Mouse (Mus musculus) intestine, embryonic 16.5 days (tissue): ENCODE results near the gene Foxg1. TPM values are rescaled to one million over a fixed set of nuclear protein-coding genes. Genes with fewer than 3 reads are reported as not detected.

Experiments
- ATAC-seq: fragments of 200-750 bp; cut with Nextera tagmentation; 2 replicates; pipeline ENCODE4 v1.8.0; 2017; ENCODE audit warnings: moderate TSS enrichment, moderate library complexity
- H3K27ac ChIP-seq: fragments of 300-500 bp; sonication (generic); 2 replicates; pipeline ENCODE4 v1.5.1; 2014; ENCODE audit warnings: mild to moderate bottlenecking, low read length
- H3K27me3 ChIP-seq: fragments of 300-500 bp; sonication (generic); replicated peaks from 2 replicates; pipeline ENCODE4 v1.6.1; 2014; ENCODE audit warnings: low read length, control low read depth, mixed read lengths; ENCODE audit not compliant: control insufficient read depth, insufficient read depth
- H3K36me3 ChIP-seq: fragments of 300-500 bp; sonication (generic); 2 replicates; pipeline ENCODE4 v1.6.1; 2014; ENCODE audit warnings: low read length, control low read depth; ENCODE audit not compliant: control insufficient read depth, insufficient read depth
- H3K4me1 ChIP-seq: fragments of 300-500 bp; sonication (generic); 2 replicates; pipeline ENCODE4 v1.6.1; 2014; ENCODE audit warnings: low read length, control low read depth, mixed read lengths; ENCODE audit not compliant: control insufficient read depth, insufficient read depth
- H3K4me2 ChIP-seq: fragments of 300-500 bp; sonication (generic); 2 replicates; pipeline ENCODE4 v1.6.1; 2014; ENCODE audit warnings: low read depth, low read length, control low read depth
- H3K4me3 ChIP-seq: fragments of 300-500 bp; sonication (generic); 2 replicates; pipeline ENCODE4 v1.5.1; 2014; ENCODE audit warnings: mild to moderate bottlenecking, low read length
- H3K9ac ChIP-seq: fragments of 300-500 bp; sonication (generic); 2 replicates; pipeline ENCODE4 v1.6.1; 2014; ENCODE audit warnings: low read depth, low read length
- H3K9me3 ChIP-seq: fragments of 300-500 bp; sonication (generic); 2 replicates; pipeline ENCODE4 v1.6.1; 2016; ENCODE audit warnings: low read length, control low read depth; ENCODE audit not compliant: control insufficient read depth
- WGBS: fragments of 180-500 bp; shearing (Covaris S2); extraction: QIAGEN DNeasy Blood & Tissue Kit; methylation state at CpG from one replicate; pipeline ENCODE4 v1.1.7; 2014; 5-methylcytosine and 5-hydroxymethylcytosine counted together
- polyA plus RNA-seq: library from polyadenylated mRNA; unstranded; fragments of >200 nt; fragmentation: Nextera tagmentation; extraction: Ambion mirVana; gene quantifications from 2 replicates; pipeline ENCODE4 v1.2.1, GENCODE M21; 2015

Foxg1 gene
- polyA plus RNA-seq, 1 experiment from 2014 or later = not detected

DNA sequence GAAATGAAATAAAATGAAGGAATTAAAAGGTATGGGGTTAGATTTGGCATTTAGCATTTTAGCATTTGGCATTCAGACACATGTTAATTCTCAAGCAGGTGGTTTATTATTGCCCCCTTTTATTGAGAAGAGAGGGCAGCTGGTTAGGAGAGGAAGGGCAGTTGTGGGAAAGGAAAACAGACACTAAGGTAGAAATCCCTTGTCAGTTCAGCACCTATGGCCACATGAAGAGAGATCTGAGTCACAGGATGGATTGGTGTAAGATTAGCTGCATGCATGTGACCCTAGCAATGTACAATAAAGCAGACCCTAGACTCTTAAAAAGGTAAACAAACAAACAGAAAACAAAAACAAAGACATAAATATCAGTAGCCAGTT is 15.7 kb downstream of the Foxg1 start:
- H3K9me3 ChIP-seq = no peaks in the 10 kb centered on the region
- H3K4me3 ChIP-seq = no peak overlapping the region
- peaks cover 57% of the 10 kb centered on the region for H3K27me3 ChIP-seq
- H3K36me3 ChIP-seq = no peaks in the 10 kb centered on the region
- H3K4me1 ChIP-seq = peaks cover 6% of the 10 kb centered on the region
- no peak overlapping the region for H3K9ac ChIP-seq
- no peak overlapping the region for H3K4me2 ChIP-seq
- H3K27ac ChIP-seq = no peak overlapping the region
- no peak for ATAC-seq

DNA sequence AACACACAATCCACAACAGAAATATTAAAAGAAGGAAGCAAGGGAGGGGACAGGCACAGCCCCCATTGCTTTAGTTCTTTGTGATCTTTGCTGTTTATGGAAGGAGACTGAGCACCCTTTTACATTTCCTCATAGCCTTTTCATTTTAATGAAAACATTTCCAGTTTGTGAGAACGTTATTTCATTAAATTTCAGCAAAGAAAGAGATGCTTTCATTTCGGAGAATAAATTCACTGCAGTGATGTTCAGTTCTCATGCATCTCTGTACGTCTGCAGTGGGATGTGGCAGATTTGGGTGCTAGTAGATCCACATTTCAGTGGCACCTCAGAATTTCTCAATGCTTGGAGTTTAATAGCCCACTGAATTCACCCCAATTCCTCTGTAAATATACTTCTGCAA is 16.2 kb downstream of the Foxg1 start:
- no peak overlapping the region for H3K4me2 ChIP-seq
- WGBS = 26% methylated on average over 3 of the region's 3 CpGs
- no peak overlapping the region for H3K9ac ChIP-seq
- peaks cover 58% of the 10 kb centered on the region for H3K27me3 ChIP-seq
- no peaks in the 10 kb centered on the region for H3K9me3 ChIP-seq
- H3K4me3 ChIP-seq = no peak overlapping the region
- no peak overlapping the region for H3K27ac ChIP-seq
- H3K36me3 ChIP-seq = no peaks in the 10 kb centered on the region
- no peak for ATAC-seq
- peaks cover 6% of the 10 kb centered on the region for H3K4me1 ChIP-seq

DNA sequence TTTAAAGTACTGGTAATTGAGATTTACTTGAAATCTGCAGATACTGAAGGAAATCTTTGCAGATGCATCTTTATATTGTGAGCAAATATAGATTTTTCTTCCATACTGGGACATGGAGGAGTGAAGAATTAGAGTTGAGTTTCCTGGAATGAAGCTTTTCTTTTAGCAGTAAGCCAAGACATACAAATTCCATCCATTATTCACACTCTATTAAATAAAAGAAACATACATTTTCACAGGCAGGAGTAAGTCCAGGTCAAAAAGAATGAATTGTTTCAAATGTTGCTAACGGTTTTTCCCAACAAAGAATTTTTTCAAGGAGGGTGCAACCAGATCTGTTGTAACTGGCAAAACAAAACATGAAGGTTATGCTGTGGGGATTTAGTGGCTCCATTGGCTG is 17.2 kb downstream of the Foxg1 start:
- H3K9me3 ChIP-seq = no peaks in the 10 kb centered on the region
- no peak overlapping the region for H3K9ac ChIP-seq
- 2% methylated on average over 1 of the region's 1 CpGs for WGBS
- H3K27me3 ChIP-seq = peaks cover 54% of the 10 kb centered on the region
- no peaks in the 10 kb centered on the region for H3K36me3 ChIP-seq
- peaks cover 6% of the 10 kb centered on the region for H3K4me1 ChIP-seq
- H3K4me2 ChIP-seq = no peak overlapping the region
- no peak overlapping the region for H3K4me3 ChIP-seq
- ATAC-seq = no peak
- no peak overlapping the region for H3K27ac ChIP-seq

DNA sequence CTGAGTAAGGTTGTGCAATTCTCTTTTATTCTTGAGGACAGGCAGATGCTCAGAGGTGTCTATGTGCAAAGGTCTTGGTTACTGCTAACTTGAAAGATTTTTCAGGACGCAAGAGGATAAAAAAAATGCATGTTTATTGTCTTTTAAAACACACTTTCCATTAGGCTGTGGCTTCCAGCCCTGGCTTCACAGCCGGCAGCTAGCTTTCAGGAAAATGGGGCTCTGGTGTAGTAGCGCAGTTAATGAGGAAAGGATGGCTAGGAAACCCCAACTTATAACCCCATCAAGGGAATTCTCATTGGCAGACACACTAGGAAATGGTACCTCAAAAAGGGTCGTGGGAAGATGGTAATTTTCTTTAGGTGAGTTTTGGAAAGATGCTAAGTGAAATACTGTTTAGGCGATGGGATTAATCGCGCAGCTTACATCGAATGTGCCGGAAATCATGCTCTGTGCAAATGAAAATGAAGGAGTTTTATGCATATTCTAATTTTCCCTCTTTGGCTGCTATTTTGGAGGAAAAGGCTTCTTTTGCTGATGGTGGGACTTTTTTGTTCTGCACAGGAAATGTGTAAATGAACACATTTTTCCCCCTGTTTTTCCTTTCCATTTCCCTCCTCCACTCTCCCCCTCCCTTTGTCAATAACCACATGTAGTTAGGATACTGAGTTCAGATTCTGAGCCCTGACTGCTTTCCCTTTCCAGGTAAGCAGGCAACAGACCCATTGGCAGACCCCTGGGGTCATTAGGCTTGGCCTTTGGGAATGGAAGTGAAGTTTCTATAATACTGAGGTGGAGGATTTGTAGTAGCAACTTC is 17.8 kb downstream of the Foxg1 start:
- no peak overlapping the region for H3K4me2 ChIP-seq
- H3K4me1 ChIP-seq = peaks cover 6% of the 10 kb centered on the region
- peaks cover 49% of the 10 kb centered on the region for H3K27me3 ChIP-seq
- ATAC-seq = no peak
- H3K9me3 ChIP-seq = no peaks in the 10 kb centered on the region
- 4% methylated on average over 9 of the region's 9 CpGs for WGBS
- H3K27ac ChIP-seq = no peak overlapping the region
- no peak overlapping the region for H3K4me3 ChIP-seq
- no peaks in the 10 kb centered on the region for H3K36me3 ChIP-seq
- no peak overlapping the region for H3K9ac ChIP-seq

DNA sequence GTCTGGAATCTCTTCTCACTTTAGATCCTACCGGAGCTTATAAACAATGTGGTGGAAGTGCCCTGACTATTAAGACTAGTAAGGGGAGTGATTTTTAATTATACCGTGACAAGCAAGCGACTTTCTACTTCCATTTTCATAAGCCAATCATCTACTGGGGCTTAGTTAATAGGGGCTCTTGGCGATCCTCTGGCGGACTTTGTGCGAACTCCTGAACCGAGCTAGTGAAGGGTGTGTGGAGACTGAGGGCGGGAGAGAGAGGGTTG is 18.3 kb downstream of the Foxg1 start:
- ATAC-seq = peak; percentile 42; the same call in 1 of the 2 replicates
- Histone ChIP-seq H3K4me2 (peak overlapping the region; percentile 63), H3K36me3 (no peaks in the 10 kb centered on the region), H3K4me1 (peaks cover 6% of the 10 kb centered on the region), H3K9me3 (no peaks in the 10 kb centered on the region), H3K27me3 (peaks cover 49% of the 10 kb centered on the region), H3K4me3 (peak overlapping the region; percentile 39; the same call in 1 of the 2 replicates), H3K9ac (no peak overlapping the region), H3K27ac (no peak overlapping the region)
- under 1% methylated on average over 8 of the region's 8 CpGs for WGBS

DNA sequence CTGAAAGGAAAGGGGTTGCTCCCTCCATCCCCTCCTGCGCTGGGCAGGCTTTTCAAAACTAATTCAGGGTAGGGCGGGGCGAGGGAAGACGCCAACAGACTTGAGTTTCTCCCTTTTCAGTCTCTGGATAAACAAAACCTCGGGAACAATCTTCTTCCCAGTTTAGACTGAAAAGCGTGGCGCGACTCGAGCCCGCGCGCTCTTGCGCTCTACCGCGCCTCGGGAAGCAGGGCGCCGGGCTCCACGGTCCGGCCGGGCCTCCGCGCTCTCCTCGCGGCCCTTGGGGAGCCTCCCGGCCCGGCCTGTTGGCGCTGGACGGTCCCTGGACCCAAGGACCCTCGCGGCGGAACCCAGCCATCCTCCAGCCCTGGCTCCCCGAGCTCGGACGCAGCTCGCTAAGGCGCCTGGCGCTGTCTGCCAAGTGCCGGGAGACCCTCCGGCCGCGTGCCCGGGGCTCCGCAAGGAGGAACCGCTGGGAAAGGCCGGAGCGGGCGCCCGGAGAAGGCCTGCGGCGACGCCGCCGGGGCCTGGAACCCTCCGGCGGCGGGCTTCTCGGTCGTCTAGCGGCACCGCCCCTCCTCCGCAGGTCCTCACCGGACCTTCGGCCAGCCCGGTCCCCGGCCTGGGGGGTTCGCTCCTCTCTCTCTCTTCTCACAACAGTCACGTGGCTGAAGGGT is 18.8 kb downstream of the Foxg1 start:
- Histone ChIP-seq H3K27ac (no peak overlapping the region), H3K4me3 (peak overlapping the region; percentile 39), H3K4me1 (peaks cover 6% of the 10 kb centered on the region), H3K4me2 (peak overlapping the region; percentile 63), H3K9me3 (no peaks in the 10 kb centered on the region), H3K27me3 (peaks cover 49% of the 10 kb centered on the region), H3K36me3 (no peaks in the 10 kb centered on the region), H3K9ac (no peak overlapping the region)
- WGBS = 0% methylated on average over 66 of the region's 68 CpGs
- peak; percentile 69; the same call in 1 of the 2 replicates for ATAC-seq

DNA sequence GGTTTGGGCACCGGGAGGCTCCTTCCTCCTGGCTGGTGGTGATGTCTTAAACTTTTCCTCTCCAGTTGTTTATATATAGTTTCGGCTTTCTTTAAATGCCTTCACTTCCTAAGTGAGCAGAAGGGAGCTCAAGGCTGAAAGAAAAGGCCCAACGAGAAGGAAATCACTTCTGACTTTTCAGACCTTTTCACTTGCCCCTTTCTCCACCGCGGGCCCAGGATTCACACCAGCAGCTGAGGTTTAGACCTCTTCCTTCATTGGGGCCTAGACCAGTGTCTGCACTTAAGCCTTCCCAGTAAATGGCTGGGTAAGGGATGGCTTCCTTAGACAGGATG is 19.3 kb downstream of the Foxg1 start:
- Histone ChIP-seq H3K9me3 (no peaks in the 10 kb centered on the region), H3K36me3 (no peaks in the 10 kb centered on the region), H3K27ac (no peak overlapping the region), H3K4me3 (peak overlapping the region; percentile 39), H3K4me2 (peak overlapping the region; percentile 63), H3K27me3 (peaks cover 47% of the 10 kb centered on the region), H3K9ac (no peak overlapping the region), H3K4me1 (peaks cover 6% of the 10 kb centered on the region)
- under 1% methylated on average over 5 of the region's 5 CpGs for WGBS
- ATAC-seq = no peak

DNA sequence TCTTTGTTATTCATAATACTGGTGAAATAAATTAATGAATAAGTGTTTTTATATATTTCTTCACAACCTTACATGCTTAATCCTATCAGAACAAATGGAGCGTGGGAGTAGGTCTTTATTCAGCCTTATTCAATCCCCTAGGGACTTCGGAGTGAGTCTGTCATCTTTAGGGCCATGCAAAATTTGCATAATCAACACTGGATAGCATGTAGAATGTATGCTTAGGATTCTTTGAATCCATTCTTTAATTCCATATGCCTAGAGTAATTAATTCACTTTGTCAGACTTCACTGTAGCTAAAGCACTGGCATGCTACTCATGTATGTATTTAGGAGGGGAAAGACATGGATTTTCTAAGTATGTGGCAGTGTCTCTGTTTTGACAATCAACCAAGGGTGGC is 27.4 kb downstream of the Foxg1 start:
- no peak for ATAC-seq
- Histone ChIP-seq H3K36me3 (no peaks in the 10 kb centered on the region), H3K27ac (no peak overlapping the region), H3K4me3 (no peak overlapping the region), H3K27me3 (no peaks in the 10 kb centered on the region), H3K4me2 (no peak overlapping the region), H3K9ac (no peak overlapping the region), H3K9me3 (no peaks in the 10 kb centered on the region), H3K4me1 (no peaks in the 10 kb centered on the region)
- 74% methylated on average over 2 of the region's 2 CpGs for whole genome bisulfite sequencing

DNA sequence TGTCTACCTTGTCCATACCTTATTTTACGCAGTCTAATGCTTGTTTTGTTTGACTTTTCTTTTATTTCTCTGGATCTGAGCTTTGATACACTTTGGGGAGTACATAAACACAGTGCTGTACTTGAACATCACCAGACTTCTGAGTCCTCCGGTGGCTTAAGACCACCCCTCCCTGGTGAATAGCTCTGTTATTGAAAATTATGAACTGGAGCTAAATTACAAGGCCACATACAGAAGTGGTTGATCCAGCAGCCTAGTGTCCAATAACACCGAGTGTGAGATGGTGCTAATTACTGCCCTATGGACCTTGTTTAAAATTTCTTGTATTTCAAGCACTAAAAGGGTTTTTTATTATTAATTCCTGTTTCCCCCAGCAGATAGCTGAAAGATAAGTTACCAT is 35.5 kb downstream of the Foxg1 start:
- no peak overlapping the region for H3K27ac ChIP-seq
- no peaks in the 10 kb centered on the region for H3K4me1 ChIP-seq
- no peak overlapping the region for H3K4me2 ChIP-seq
- H3K4me3 ChIP-seq = no peak overlapping the region
- ATAC-seq = no peak
- H3K36me3 ChIP-seq = no peaks in the 10 kb centered on the region
- no peaks in the 10 kb centered on the region for H3K27me3 ChIP-seq
- 76% methylated on average over 3 of the region's 3 CpGs for WGBS
- no peak overlapping the region for H3K9ac ChIP-seq
- no peaks in the 10 kb centered on the region for H3K9me3 ChIP-seq
